Mouse (Mus musculus) kidney, embryonic 16.5 days (tissue): Measurements from ENCODE around the gene Clcn6. TPM values are rescaled to one million over a fixed set of nuclear protein-coding genes. Genes with fewer than 3 reads are reported as not detected.

Experiments
- ATAC-seq: fragments of 200-750 bp; cut with Nextera tagmentation; 2 replicates; pipeline ENCODE4 v1.8.0; 2017; ENCODE audit warnings: moderate TSS enrichment; ENCODE audit not compliant: low FRiP score, low TSS enrichment
- H3K27ac ChIP-seq: fragments of 300-500 bp; sonication (generic); 2 replicates; pipeline ENCODE4 v1.5.1; 2014; ENCODE audit warnings: low read length
- H3K27me3 ChIP-seq: fragments of 300-500 bp; sonication (generic); 2 replicates; pipeline ENCODE4 v1.6.1; 2014; ENCODE audit warnings: low read length, control low read depth, mixed read lengths; ENCODE audit not compliant: insufficient read depth
- H3K36me3 ChIP-seq: fragments of 300-500 bp; sonication (generic); 2 replicates; pipeline ENCODE4 v1.6.1; 2014; ENCODE audit warnings: low read length, control low read depth, mixed read lengths; ENCODE audit not compliant: insufficient read depth
- H3K4me1 ChIP-seq: fragments of 300-500 bp; sonication (generic); 2 replicates; pipeline ENCODE4 v1.6.1; 2014; ENCODE audit warnings: low read length, control low read depth, mixed read lengths; ENCODE audit not compliant: insufficient read depth
- H3K4me2 ChIP-seq: fragments of 300-500 bp; sonication (generic); replicated peaks from 2 replicates; pipeline ENCODE4 v1.6.1; 2014; ENCODE audit warnings: low read depth, low read length
- H3K4me3 ChIP-seq: fragments of 300-500 bp; sonication (generic); 2 replicates; pipeline ENCODE4 v1.5.1; 2014; ENCODE audit warnings: mild to moderate bottlenecking, low read length
- H3K9ac ChIP-seq: fragments of 300-500 bp; sonication (generic); replicated peaks from 2 replicates; pipeline ENCODE4 v1.6.1; 2014; ENCODE audit warnings: low read length
- H3K9me3 ChIP-seq: fragments of 300-500 bp; sonication (generic); 2 replicates; pipeline ENCODE4 v1.6.1; 2016; ENCODE audit warnings: low read length, control low read depth
- WGBS: fragments of 180-500 bp; shearing (Covaris S2); extraction: QIAGEN DNeasy Blood & Tissue Kit; methylation state at CpG from one replicate; pipeline ENCODE4 v1.1.7; 2014; 5-methylcytosine and 5-hydroxymethylcytosine counted together
- polyA plus RNA-seq: library from polyadenylated mRNA; unstranded; fragments of >200 nt; fragmentation: Nextera tagmentation; extraction: Ambion mirVana; gene quantifications from 2 replicates; pipeline ENCODE4 v1.2.1, GENCODE M21; 2015

The Clcn6 gene
- polyA plus RNA-seq, 1 experiment from 2014 or later = 6.4 TPM

- no peak overlapping the region for H3K4me3 ChIP-seq
- H3K27me3 ChIP-seq = no peaks in the 10 kb centered on the region
- H3K36me3 ChIP-seq = peaks cover 15% of the 10 kb centered on the region
- H3K27ac ChIP-seq = no peak overlapping the region
- 92% methylated on average over 10 of the region's 10 CpGs for WGBS
- no peak for ATAC-seq
- no peak overlapping the region for H3K9ac ChIP-seq
- H3K4me1 ChIP-seq = peaks cover 26% of the 10 kb centered on the region
- no peak overlapping the region for H3K4me2 ChIP-seq
- H3K9me3 ChIP-seq = no peaks in the 10 kb centered on the region
Measured at GRCm38 (mm10) chr4:148081201-148081600, 42.6 kb upstream of the Clcn6 start.

- 88% methylated on average over 1 of the region's 1 CpGs for WGBS
- H3K36me3 ChIP-seq = peaks cover 15% of the 10 kb centered on the region
- peaks cover 24% of the 10 kb centered on the region for H3K4me1 ChIP-seq
- H3K9ac ChIP-seq = no peak overlapping the region
- H3K4me3 ChIP-seq = no peak overlapping the region
- no peak overlapping the region for H3K27ac ChIP-seq
- no peaks in the 10 kb centered on the region for H3K9me3 ChIP-seq
- no peak overlapping the region for H3K4me2 ChIP-seq
- no peaks in the 10 kb centered on the region for H3K27me3 ChIP-seq
- ATAC-seq = no peak
Measured at GRCm38 (mm10) chr4:148080597-148080973, 42.0 kb upstream of the Clcn6 start.

GRCm38 (mm10) chr4:148079944-148080596 is 41.4 kb upstream of the Clcn6 start:
- H3K4me1 ChIP-seq = peaks cover 19% of the 10 kb centered on the region
- H3K4me3 ChIP-seq = no peak overlapping the region
- no peak overlapping the region for H3K9ac ChIP-seq
- no peaks in the 10 kb centered on the region for H3K9me3 ChIP-seq
- no peak overlapping the region for H3K4me2 ChIP-seq
- H3K27me3 ChIP-seq = no peaks in the 10 kb centered on the region
- peaks cover 15% of the 10 kb centered on the region for H3K36me3 ChIP-seq
- whole genome bisulfite sequencing = 85% methylated on average over 8 of the region's 8 CpGs
- no peak overlapping the region for H3K27ac ChIP-seq
- ATAC-seq = no peak

GRCm38 (mm10) chr4:148079212-148079611 is 40.6 kb upstream of the Clcn6 start:
- 67% methylated on average over 6 of the region's 6 CpGs for WGBS
- H3K27me3 ChIP-seq = no peaks in the 10 kb centered on the region
- peaks cover 19% of the 10 kb centered on the region for H3K4me1 ChIP-seq
- H3K36me3 ChIP-seq = peaks cover 15% of the 10 kb centered on the region
- H3K4me2 ChIP-seq = no peak overlapping the region
- no peak overlapping the region for H3K4me3 ChIP-seq
- H3K27ac ChIP-seq = no peak overlapping the region
- H3K9me3 ChIP-seq = no peaks in the 10 kb centered on the region
- no peak for ATAC-seq
- no peak overlapping the region for H3K9ac ChIP-seq

- no peaks in the 10 kb centered on the region for H3K27me3 ChIP-seq
- no peak overlapping the region for H3K4me3 ChIP-seq
- no peaks in the 10 kb centered on the region for H3K9me3 ChIP-seq
- H3K4me2 ChIP-seq = no peak overlapping the region
- H3K9ac ChIP-seq = peak overlapping the region; percentile 37; the same call in 1 of the 2 replicates
- peaks cover 10% of the 10 kb centered on the region for H3K36me3 ChIP-seq
- H3K27ac ChIP-seq = no peak overlapping the region
- ATAC-seq = no peak
- 90% methylated on average over 6 of the region's 6 CpGs for WGBS
- H3K4me1 ChIP-seq = peaks cover 4% of the 10 kb centered on the region
Measured at GRCm38 (mm10) chr4:148075881-148076280, 37.3 kb upstream of the Clcn6 start.

GRCm38 (mm10) chr4:148075259-148075658 is 36.6 kb upstream of the Clcn6 start:
- H3K4me2 ChIP-seq = peak overlapping the region; percentile 48
- H3K27me3 ChIP-seq = no peaks in the 10 kb centered on the region
- peak overlapping the region; percentile 34 for H3K4me3 ChIP-seq
- no peak overlapping the region for H3K27ac ChIP-seq
- no peaks in the 10 kb centered on the region for H3K9me3 ChIP-seq
- peak; percentile 24; the same call in 1 of the 2 replicates for ATAC-seq
- peaks cover 4% of the 10 kb centered on the region for H3K4me1 ChIP-seq
- H3K9ac ChIP-seq = peak overlapping the region; percentile 37
- peaks cover 4% of the 10 kb centered on the region for H3K36me3 ChIP-seq
- 44% methylated on average over 21 of the region's 21 CpGs for WGBS

- Histone ChIP-seq H3K27ac (no peak overlapping the region), H3K36me3 (no peaks in the 10 kb centered on the region; the same call in 1 of the 2 replicates), H3K4me1 (peaks cover 4% of the 10 kb centered on the region), H3K4me2 (peak overlapping the region; percentile 48), H3K4me3 (peak overlapping the region; percentile 34), H3K9me3 (no peaks in the 10 kb centered on the region), H3K27me3 (no peaks in the 10 kb centered on the region), H3K9ac (peak overlapping the region; percentile 37)
- ATAC-seq = peak; percentile 20; the same call in 1 of the 2 replicates
- 49% methylated on average over 17 of the region's 17 CpGs for WGBS
Measured at GRCm38 (mm10) chr4:148074521-148075189, 36.0 kb upstream of the Clcn6 start.

- Histone ChIP-seq H3K4me2 (no peak overlapping the region), H3K9me3 (no peaks in the 10 kb centered on the region), H3K27ac (no peak overlapping the region), H3K27me3 (no peaks in the 10 kb centered on the region), H3K9ac (no peak overlapping the region), H3K4me3 (no peak overlapping the region), H3K36me3 (no peaks in the 10 kb centered on the region), H3K4me1 (peaks cover 12% of the 10 kb centered on the region)
- ATAC-seq = peak; percentile 16; the same call in 1 of the 2 replicates
- WGBS = 33% methylated on average over 5 of the region's 5 CpGs
Measured at GRCm38 (mm10) chr4:148071508-148071907, 32.9 kb upstream of the Clcn6 start.

GRCm38 (mm10) chr4:148069602-148070218 is 31.1 kb upstream of the Clcn6 start:
- Histone ChIP-seq H3K4me1 (peaks cover 21% of the 10 kb centered on the region), H3K27me3 (no peaks in the 10 kb centered on the region), H3K4me3 (no peak overlapping the region), H3K4me2 (no peak overlapping the region), H3K27ac (no peak overlapping the region), H3K36me3 (no peaks in the 10 kb centered on the region), H3K9ac (no peak overlapping the region), H3K9me3 (no peaks in the 10 kb centered on the region)
- 85% methylated on average over 9 of the region's 9 CpGs for WGBS
- ATAC-seq = no peak

- ATAC-seq = no peak
- no peak overlapping the region for H3K4me3 ChIP-seq
- no peak overlapping the region for H3K9ac ChIP-seq
Measured at GRCm38 (mm10) chr4:148067346-148067745, 28.7 kb upstream of the Clcn6 start.

More at GRCm38 (mm10) chr4:148067346-148067745, 28.7 kb upstream of the Clcn6 start:
- peaks cover 20% of the 10 kb centered on the region for H3K4me1 ChIP-seq
- 66% methylated on average over 8 of the region's 8 CpGs for WGBS
- no peaks in the 10 kb centered on the region for H3K9me3 ChIP-seq
- no peak overlapping the region for H3K27ac ChIP-seq
- no peaks in the 10 kb centered on the region for H3K36me3 ChIP-seq
- H3K4me2 ChIP-seq = no peak overlapping the region
- H3K27me3 ChIP-seq = no peaks in the 10 kb centered on the region
